Mouse (Mus musculus) left cerebral cortex, adult 8-10 months (tissue): ENCODE results near the gene Mgme1. TPM values are rescaled to one million over a fixed set of nuclear protein-coding genes. Genes with fewer than 3 reads are reported as not detected.

Source experiments
- DNase-seq, 2 experiments: peaks; one replicate each; pipeline ENCODE4 v3.0.0; 2022; ENCODE audit warnings: low spot score in 2 of 2
- total RNA-seq, 4 experiments: library from RNA; stranded (reverse); gene quantifications; 2 replicates each; pipeline ENCODE4 v1.2.4; 2022

Mgme1 gene
- total RNA-seq, 4 experiments from 2014 or later: 4.4 to 6.1 (median 5.4) TPM

GRCm38 (mm10) chr2:144305721-144306294 is 35.3 kb downstream of the Mgme1 start:
- no peak for DNase-seq

GRCm38 (mm10) chr2:144308561-144308960 is 38.1 kb downstream of the Mgme1 start:
- no peak for DNase-seq

- DNase-seq: no peak
Observed at GRCm38 (mm10) chr2:144310273-144310672, 39.8 kb downstream of the Mgme1 start.

- no peak for DNase-seq
Observed at GRCm38 (mm10) chr2:144311372-144311771, 40.9 kb downstream of the Mgme1 start.

GRCm38 (mm10) chr2:144324218-144324617 is 53.8 kb downstream of the Mgme1 start:
- DNase-seq: no peak

GRCm38 (mm10) chr2:144329451-144329850 is 59.0 kb downstream of the Mgme1 start:
- no peak for DNase-seq

- no peak for DNase-seq
Observed at GRCm38 (mm10) chr2:144329937-144330336, 59.5 kb downstream of the Mgme1 start.

GRCm38 (mm10) chr2:144330352-144330959 is 60.0 kb downstream of the Mgme1 start:
- DNase-seq: no peak

Other genes with a start within 250 kb of the Mgme1 start
- not detected for gene Banf2, start 237.6 kb upstream of the Mgme1 start, total RNA-seq
- 10 to 100 TPM; 81.2 to 90.5 (median 83.9) TPM for gene Snx5, start 243 bp downstream of the Mgme1 start, total RNA-seq
- gene Ovol2, start 61.5 kb downstream of the Mgme1 start, total RNA-seq: 10 to 100 TPM in 3 of 4 experiments, 1 to 10 TPM in 1; 9.8 to 12.3 (median 11.1) TPM
- 10 to 100 TPM; 38.1 to 46.0 (median 42.2) TPM for gene Kat14, start 98.3 kb downstream of the Mgme1 start, total RNA-seq
- 10 to 100 TPM in 2 of 4 experiments, 1 to 10 TPM in 2; 6.4 to 10.3 (median 9.2) TPM for gene Pet117, start 98.3 kb downstream of the Mgme1 start, total RNA-seq